Mouse (Mus musculus) right cerebral cortex, adult 18-20 months (tissue): Measurements from ENCODE around the gene Olfm2.
"Not testable (repeated sequence)": the region's sequence is repeated elsewhere in the genome, so short reads cannot be mapped to it uniquely, and the experiment has no call there.

Experiments
- DNase-seq: peaks from one replicate; pipeline ENCODE4 v3.0.0; 2022; ENCODE audit warnings: mixed read lengths

The Olfm2 gene

GRCm38 (mm10) chr9:20645121-20645520 is 101.0 kb downstream of the Olfm2 start:
- peak; percentile 29 for DNase-seq

GRCm38 (mm10) chr9:20644360-20645081 is 101.6 kb downstream of the Olfm2 start, which contains the start of gene Fbxl12:
Gene Fbxl12, minus strand, starts transcription at chr9:20644767.
- DNase-seq = peak; percentile 79

GRCm38 (mm10) chr9:20643781-20644180 is 102.4 kb downstream of the Olfm2 start:
- DNase-seq = no peak

GRCm38 (mm10) chr9:20642896-20643466 is 103.2 kb downstream of the Olfm2 start:
- peak; percentile 78 for DNase-seq

- DNase-seq = no peak
Observed at GRCm38 (mm10) chr9:20642101-20642895, 103.9 kb downstream of the Olfm2 start, which contains the start of gene Ubl5. Gene Ubl5, plus strand, starts transcription at chr9:20642878.

- DNase-seq = no peak
Observed at GRCm38 (mm10) chr9:20641501-20641900, 104.6 kb downstream of the Olfm2 start.

GRCm38 (mm10) chr9:20639486-20639885 is 106.7 kb downstream of the Olfm2 start:
- no peak for DNase-seq

- DNase-seq = no peak
Observed at GRCm38 (mm10) chr9:20638552-20638951, 107.6 kb downstream of the Olfm2 start.

- DNase-seq = no peak
Observed at GRCm38 (mm10) chr9:20636790-20637189, 109.4 kb downstream of the Olfm2 start.

- no peak for DNase-seq
Observed at GRCm38 (mm10) chr9:20636256-20636655, 109.9 kb downstream of the Olfm2 start.

GRCm38 (mm10) chr9:20635676-20636075 is 110.5 kb downstream of the Olfm2 start:
- not testable (repeated sequence) for DNase-seq

- no peak for DNase-seq
Observed at GRCm38 (mm10) chr9:20631332-20631731, 114.8 kb downstream of the Olfm2 start.
